Mouse (Mus musculus) limb, embryonic 15.5 days (tissue): Measurements from ENCODE around the gene Pcsk4. TPM values are rescaled to one million over a fixed set of nuclear protein-coding genes. Genes with fewer than 3 reads are reported as not detected.

Experiments used
- ATAC-seq: fragments of 200-750 bp; cut with Nextera tagmentation; 2 replicates; pipeline ENCODE4 v1.8.0; 2017; ENCODE audit warnings: low read depth, moderate TSS enrichment; ENCODE audit not compliant: insufficient number of reproducible peaks, low FRiP score, low TSS enrichment
- H3K27ac ChIP-seq: fragments of 300-500 bp; sonication (generic); 2 replicates; pipeline ENCODE4 v1.5.1; 2015; ENCODE audit warnings: moderate library complexity, mild to moderate bottlenecking, inconsistent platforms
- H3K27me3 ChIP-seq: fragments of 300-500 bp; sonication (generic); 2 replicates; pipeline ENCODE4 v1.6.1; 2015; ENCODE audit warnings: inconsistent platforms
- H3K36me3 ChIP-seq: fragments of 300-500 bp; sonication (generic); 2 replicates; pipeline ENCODE4 v1.6.1; 2015; ENCODE audit warnings: inconsistent platforms
- H3K4me1 ChIP-seq: fragments of 300-500 bp; sonication (generic); 2 replicates; pipeline ENCODE4 v1.6.1; 2015; ENCODE audit warnings: inconsistent platforms
- H3K4me2 ChIP-seq: fragments of 300-500 bp; sonication (generic); 2 replicates; pipeline ENCODE4 v1.6.1; 2015; ENCODE audit warnings: mild to moderate bottlenecking, inconsistent platforms
- H3K4me3 ChIP-seq: fragments of 300-500 bp; sonication (generic); 2 replicates; pipeline ENCODE4 v1.5.1; 2015; ENCODE audit warnings: mild to moderate bottlenecking, inconsistent platforms
- H3K9ac ChIP-seq: fragments of 300-500 bp; sonication (generic); 2 replicates; pipeline ENCODE4 v1.6.1; 2015; ENCODE audit warnings: inconsistent platforms
- H3K9me3 ChIP-seq: fragments of 300-500 bp; sonication (generic); 2 replicates; pipeline ENCODE4 v1.6.1; 2016; ENCODE audit warnings: inconsistent platforms
- WGBS: fragments of 180-500 bp; shearing (Covaris S2); methylation state at CpG from one replicate; pipeline ENCODE4 v1.1.7; 2015; 5-methylcytosine and 5-hydroxymethylcytosine counted together
- polyA plus RNA-seq: library from polyadenylated mRNA; unstranded; fragments of >200 nt; fragmentation: Nextera tagmentation; extraction: Ambion mirVana; gene quantifications from 2 replicates; pipeline ENCODE4 v1.2.1, GENCODE M21; 2015

Pcsk4 gene
- polyA plus RNA-seq, 1 experiment from 2014 or later = 5.0 TPM

GRCm38 (mm10) chr10:80301256-80302081 lies 27.8 kb downstream of the Pcsk4 start:
- Histone ChIP-seq H3K4me2 (no peak overlapping the region), H3K9me3 (no peaks in the 10 kb centered on the region), H3K27me3 (peaks cover 92% of the 10 kb centered on the region), H3K4me1 (peaks cover 20% of the 10 kb centered on the region), H3K4me3 (no peak overlapping the region), H3K9ac (no peak overlapping the region), H3K36me3 (0 out of 2 replicates have a peak, but pooled peaks cover 5% of the 10 kb centered on the region), H3K27ac (no peak overlapping the region)
- ATAC-seq = no peak
- WGBS = 71% methylated on average over 10 of the region's 10 CpGs

DNA sequence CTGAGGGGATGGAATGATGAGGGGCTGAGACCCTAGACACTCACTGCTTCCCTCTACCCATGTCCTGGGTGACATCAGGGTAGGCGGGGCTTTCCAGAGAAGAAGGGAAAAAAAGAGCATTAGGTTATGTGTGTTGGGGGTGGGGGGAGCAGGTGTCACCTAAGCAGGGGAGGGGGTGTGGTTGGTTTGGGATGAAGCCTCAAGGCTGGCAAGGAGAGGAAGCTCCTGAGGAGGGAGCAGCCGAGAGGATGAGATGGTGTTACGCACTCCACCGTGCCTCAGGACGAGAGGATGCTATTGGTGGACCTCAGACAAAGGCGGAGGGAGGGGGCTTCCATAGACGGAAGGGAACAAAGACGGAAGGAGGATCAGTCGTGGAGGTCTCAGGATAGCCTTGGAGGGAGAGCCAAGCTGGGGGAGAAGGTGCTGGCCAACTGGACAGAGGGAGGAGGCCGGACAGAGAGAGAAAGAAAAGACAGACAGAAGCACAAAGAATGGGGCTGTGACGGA lies 28.6 kb downstream of the Pcsk4 start:
- 26% methylated on average over 11 of the region's 11 CpGs for WGBS
- ATAC-seq = no peak
- Histone ChIP-seq H3K27me3 (peaks cover 85% of the 10 kb centered on the region), H3K4me2 (no peak overlapping the region), H3K27ac (no peak overlapping the region), H3K9me3 (no peaks in the 10 kb centered on the region), H3K36me3 (0 out of 2 replicates have a peak, but pooled peaks cover 4% of the 10 kb centered on the region), H3K4me3 (no peak overlapping the region), H3K9ac (no peak overlapping the region), H3K4me1 (peaks cover 26% of the 10 kb centered on the region)

DNA sequence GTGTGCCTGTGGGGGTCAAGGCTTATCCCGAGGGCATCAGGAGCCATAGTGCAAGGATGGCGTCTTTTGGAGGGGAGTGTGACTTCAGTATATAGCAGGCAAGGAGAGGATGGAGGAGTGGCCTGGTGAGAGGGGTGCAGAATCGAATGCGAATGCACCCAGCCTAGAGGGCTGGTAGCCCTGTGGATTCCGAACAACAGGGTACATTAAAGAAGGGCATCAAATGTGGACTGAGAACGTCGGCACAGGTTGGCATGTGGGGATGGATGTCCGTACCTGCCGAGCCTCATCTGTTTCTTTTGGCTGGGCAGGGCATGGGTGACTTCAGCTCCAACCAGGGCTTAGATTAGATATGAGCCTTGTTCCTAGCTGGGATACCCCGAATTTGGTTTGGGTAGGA lies 29.5 kb downstream of the Pcsk4 start:
- peaks cover 32% of the 10 kb centered on the region for H3K4me1 ChIP-seq
- no peak for ATAC-seq
- H3K27me3 ChIP-seq = peaks cover 76% of the 10 kb centered on the region
- peaks cover 3% of the 10 kb centered on the region for H3K36me3 ChIP-seq
- no peak overlapping the region for H3K4me3 ChIP-seq
- no peaks in the 10 kb centered on the region for H3K9me3 ChIP-seq
- H3K9ac ChIP-seq = no peak overlapping the region
- WGBS = 48% methylated on average over 10 of the region's 10 CpGs
- no peak overlapping the region for H3K27ac ChIP-seq
- no peak overlapping the region for H3K4me2 ChIP-seq

DNA sequence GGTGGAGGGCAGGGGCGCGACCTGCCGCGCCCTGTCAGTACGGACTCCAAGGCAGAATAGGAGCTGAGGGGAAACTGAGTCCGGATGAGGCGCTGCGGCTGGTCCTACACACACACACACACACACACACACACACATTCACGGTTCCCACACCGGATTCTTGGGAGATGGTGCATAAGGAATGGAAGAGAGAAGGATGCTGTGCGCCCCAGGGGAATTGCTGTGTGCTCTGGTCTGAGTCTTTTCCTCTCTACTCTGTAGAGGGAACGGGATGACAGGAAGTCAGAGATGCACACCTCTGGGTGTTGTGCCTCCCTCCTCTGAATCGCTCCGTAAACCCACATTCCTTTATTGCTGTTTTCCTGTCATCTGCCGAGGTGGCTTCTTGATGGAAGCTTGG lies 30.0 kb downstream of the Pcsk4 start:
- ATAC-seq = no peak
- Histone ChIP-seq H3K4me2 (peak overlapping the region; percentile 25; the same call in 1 of the 2 replicates), H3K27ac (no peak overlapping the region), H3K27me3 (peaks cover 71% of the 10 kb centered on the region), H3K4me3 (0 out of 2 replicates have a peak overlapping the region, but pooled peaks have one; percentile 1), H3K9ac (no peak overlapping the region), H3K36me3 (peaks cover 9% of the 10 kb centered on the region), H3K9me3 (no peaks in the 10 kb centered on the region), H3K4me1 (peaks cover 35% of the 10 kb centered on the region)
- 6% methylated on average over 15 of the region's 15 CpGs for WGBS

DNA sequence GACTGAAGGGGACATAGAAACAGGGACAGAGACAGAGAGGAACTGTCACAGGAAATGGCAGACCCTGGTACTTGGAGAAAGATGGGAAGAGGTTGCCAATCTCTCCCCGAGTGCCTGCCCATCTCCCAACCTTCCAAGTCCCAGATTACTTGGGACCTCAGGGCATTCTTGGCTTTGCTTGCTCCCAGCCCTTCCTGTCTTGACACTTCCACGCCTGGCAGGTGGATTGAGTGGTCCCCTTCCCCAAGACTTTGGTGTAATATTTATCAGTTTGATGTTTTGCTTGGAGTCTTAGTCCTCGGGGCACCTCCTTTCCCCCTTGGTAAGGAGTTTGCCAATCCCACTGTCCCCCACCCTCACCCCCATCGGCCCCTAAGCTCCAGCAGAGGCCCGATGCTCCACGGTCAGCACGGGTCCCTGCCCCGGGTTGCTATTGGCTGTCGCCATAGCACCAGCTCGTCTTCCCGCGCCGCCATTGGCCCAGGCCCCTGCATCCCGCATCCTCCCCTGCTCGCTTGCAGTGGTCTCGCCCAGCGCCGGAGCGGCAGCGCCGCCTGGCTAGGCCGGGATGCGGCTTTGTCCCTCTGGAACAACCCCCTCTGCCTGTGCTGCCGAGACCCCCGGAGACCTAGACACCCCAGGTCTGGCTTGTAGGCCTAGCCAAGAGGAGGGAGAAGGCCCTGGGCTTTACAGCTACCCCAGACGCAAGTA lies 30.6 kb downstream of the Pcsk4 start:
- no peak for ATAC-seq
- 3% methylated on average over 26 of the region's 26 CpGs for WGBS
- peaks cover 40% of the 10 kb centered on the region for H3K4me1 ChIP-seq
- 0 out of 2 replicates have a peak overlapping the region, but pooled peaks have one; percentile 1 for H3K4me3 ChIP-seq
- peaks cover 65% of the 10 kb centered on the region for H3K27me3 ChIP-seq
- no peak overlapping the region for H3K9ac ChIP-seq
- H3K27ac ChIP-seq = no peak overlapping the region
- peaks cover 14% of the 10 kb centered on the region for H3K36me3 ChIP-seq
- peak overlapping the region; percentile 25; the same call in 1 of the 2 replicates for H3K4me2 ChIP-seq
- H3K9me3 ChIP-seq = no peaks in the 10 kb centered on the region

DNA sequence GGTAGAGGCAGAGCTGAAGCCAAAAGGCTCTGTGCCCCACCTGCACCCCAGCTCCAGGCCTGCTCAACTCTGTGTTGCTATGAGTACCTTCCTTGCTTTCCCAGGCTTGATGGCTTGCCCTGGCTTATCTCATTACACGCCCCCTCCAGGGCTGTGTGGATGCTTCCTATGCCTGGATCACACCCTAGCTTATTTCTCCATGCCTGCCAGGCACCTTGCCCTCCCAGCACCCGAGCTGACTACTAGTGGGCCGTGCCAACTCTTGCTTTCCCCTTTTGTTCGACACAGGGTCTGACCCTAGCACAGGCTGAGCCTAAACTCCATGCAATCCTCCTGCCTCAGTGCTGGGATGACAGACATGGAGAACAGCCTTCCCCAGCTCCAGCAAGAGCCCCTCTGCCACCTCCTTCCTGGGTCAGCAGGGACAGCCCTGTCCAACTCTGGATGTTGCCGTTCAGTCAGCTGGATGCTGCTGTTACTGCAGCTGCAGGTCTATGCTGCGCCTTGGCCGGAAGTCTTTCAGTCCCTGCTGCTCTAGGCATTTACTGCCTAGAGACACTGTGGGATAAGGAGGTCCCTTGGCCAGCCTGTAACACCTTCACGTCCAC lies 31.7 kb downstream of the Pcsk4 start:
- no peak overlapping the region for H3K9ac ChIP-seq
- WGBS = 63% methylated on average over 8 of the region's 8 CpGs
- H3K36me3 ChIP-seq = peaks cover 19% of the 10 kb centered on the region
- H3K27me3 ChIP-seq = peaks cover 60% of the 10 kb centered on the region
- H3K27ac ChIP-seq = no peak overlapping the region
- H3K4me1 ChIP-seq = peaks cover 47% of the 10 kb centered on the region
- ATAC-seq = no peak
- H3K4me2 ChIP-seq = no peak overlapping the region
- H3K4me3 ChIP-seq = no peak overlapping the region
- no peaks in the 10 kb centered on the region for H3K9me3 ChIP-seq

- H3K4me2 ChIP-seq = no peak overlapping the region
- WGBS = 81% methylated on average over 5 of the region's 5 CpGs
- no peak for ATAC-seq
Measured at GRCm38 (mm10) chr10:80296824-80297223, 32.5 kb downstream of the Pcsk4 start.

GRCm38 (mm10) chr10:80295618-80296425 lies 33.5 kb downstream of the Pcsk4 start, which contains the start of gene Apc2:
Gene Apc2, plus strand, starts transcription at chr10:80295977.
- H3K27ac ChIP-seq = peak within 1 kb of the TSS; percentile 69
- no peaks in the 10 kb centered on the region for H3K9me3 ChIP-seq
- peak within 1 kb of the TSS; percentile 24 for H3K9ac ChIP-seq
- H3K4me1 ChIP-seq = peaks cover 46% of the 10 kb centered on the region
- WGBS = under 1% methylated on average over 26 of the region's 26 CpGs
- H3K36me3 ChIP-seq = peaks cover 19% of the 10 kb centered on the region
- peak; percentile 46; the same call in 1 of the 2 replicates for ATAC-seq
- peak within 1 kb of the TSS; percentile 44 for H3K4me3 ChIP-seq
- H3K4me2 ChIP-seq = peak within 1 kb of the TSS; percentile 81
- H3K27me3 ChIP-seq = peaks cover 42% of the 10 kb centered on the region

More at GRCm38 (mm10) chr10:80296824-80297223, 32.5 kb downstream of the Pcsk4 start:
- H3K36me3 ChIP-seq = peaks cover 19% of the 10 kb centered on the region
- H3K4me3 ChIP-seq = 0 out of 2 replicates have a peak overlapping the region, but pooled peaks have one; percentile 44
- no peak overlapping the region for H3K27ac ChIP-seq
- no peak overlapping the region for H3K9ac ChIP-seq
- peaks cover 52% of the 10 kb centered on the region for H3K27me3 ChIP-seq
- H3K9me3 ChIP-seq = no peaks in the 10 kb centered on the region
- H3K4me1 ChIP-seq = peaks cover 44% of the 10 kb centered on the region

GRCm38 (mm10) chr10:80294788-80295303 lies 34.5 kb downstream of the Pcsk4 start:
- WGBS = 39% methylated on average over 7 of the region's 7 CpGs
- Histone ChIP-seq H3K27ac (peak overlapping the region; percentile 23; the same call in 1 of the 2 replicates), H3K4me3 (no peak overlapping the region), H3K4me1 (peaks cover 46% of the 10 kb centered on the region), H3K27me3 (peaks cover 32% of the 10 kb centered on the region), H3K4me2 (no peak overlapping the region), H3K9me3 (no peaks in the 10 kb centered on the region), H3K36me3 (peaks cover 19% of the 10 kb centered on the region), H3K9ac (no peak overlapping the region)
- ATAC-seq = no peak

DNA sequence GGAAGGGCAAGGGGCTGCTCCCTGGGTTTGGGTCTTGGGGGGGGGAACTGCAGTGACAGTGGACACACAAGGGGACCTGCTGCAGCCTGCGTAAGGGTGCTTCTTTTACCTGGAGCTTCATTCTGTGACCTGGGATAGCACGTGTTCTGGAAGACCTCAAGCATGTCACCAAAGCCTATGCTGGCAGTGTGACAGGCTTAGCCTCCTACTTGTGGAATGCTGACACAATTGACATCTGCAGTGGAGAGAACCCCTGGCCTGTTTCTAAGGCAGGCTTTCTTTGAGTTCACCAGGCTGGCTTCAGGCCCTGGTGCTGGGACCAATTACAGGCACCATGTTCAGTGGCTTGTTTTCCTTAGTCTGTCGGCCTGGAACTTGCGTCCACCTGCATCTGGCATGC lies 35.0 kb downstream of the Pcsk4 start:
- ATAC-seq = no peak
- H3K9me3 ChIP-seq = no peaks in the 10 kb centered on the region
- no peak overlapping the region for H3K4me2 ChIP-seq
- no peak overlapping the region for H3K27ac ChIP-seq
- H3K27me3 ChIP-seq = peaks cover 27% of the 10 kb centered on the region
- 62% methylated on average over 4 of the region's 4 CpGs for WGBS
- H3K36me3 ChIP-seq = peaks cover 21% of the 10 kb centered on the region
- peak overlapping the region; percentile 68; the same call in 1 of the 2 replicates for H3K4me3 ChIP-seq
- peaks cover 46% of the 10 kb centered on the region for H3K4me1 ChIP-seq
- H3K9ac ChIP-seq = no peak overlapping the region
